Mouse (Mus musculus): ENCODE data around the gene Dot1l.

Dot1l gene

GRCm38 (mm10) chr10:80835617-80836016 lies 80.6 kb downstream of the Dot1l start:
- no peak for DNase-seq (ENCODE audit: low spot score)

- no peak for DNase-seq (ENCODE audit: low spot score)
Measured at GRCm38 (mm10) chr10:80836949-80837379, 82.0 kb downstream of the Dot1l start.

GRCm38 (mm10) chr10:80837827-80838226 lies 82.8 kb downstream of the Dot1l start:
- no peak for DNase-seq (ENCODE audit: low spot score)

- no peak for DNase-seq (ENCODE audit: low spot score)
Measured at GRCm38 (mm10) chr10:80838346-80838912, 83.4 kb downstream of the Dot1l start.

GRCm38 (mm10) chr10:80839848-80840247 lies 84.8 kb downstream of the Dot1l start:
- no peak for DNase-seq (ENCODE audit: low spot score)

GRCm38 (mm10) chr10:80841685-80842084 lies 86.7 kb downstream of the Dot1l start:
- no peak for DNase-seq (ENCODE audit: low spot score)

- no peak for DNase-seq (ENCODE audit: low spot score)
Measured at GRCm38 (mm10) chr10:80842334-80842733, 87.3 kb downstream of the Dot1l start.

GRCm38 (mm10) chr10:80843087-80843930 lies 88.3 kb downstream of the Dot1l start:
- no peak for DNase-seq (ENCODE audit: low spot score)

GRCm38 (mm10) chr10:80843931-80844547 lies 89.0 kb downstream of the Dot1l start, which contains the start of gene Lingo3:
TSS of gene Lingo3 (minus strand) at chr10:80844039.
- DNase-seq (ENCODE audit: low spot score): no peak

Measured in lung, postnatal 25 days (tissue).